Mouse (Mus musculus) stomach, postnatal 0 days (tissue): ENCODE measurements around the gene Khdrbs1.

Experiments
- CTCF ChIP-seq: IDR thresholded peaks from 2 replicates; pipeline ENCODE4 v1.5.1; 2016; ENCODE audit warnings: antibody characterized with exemption, low read depth, mild to moderate bottlenecking, moderate library complexity
- EP300 ChIP-seq: optimal IDR thresholded peaks from 2 replicates; pipeline ENCODE3; 2016; ENCODE audit warnings: antibody characterized with exemption

- TF ChIP-seq CTCF (no peak), EP300 (no peak)
Measured at GRCm38 (mm10) chr4:129788693-129789092, 46.6 kb upstream of the Khdrbs1 start.
